Mouse (Mus musculus) E14TG2a.4 (cell line): ENCODE measurements at regions not wholly inside any gene's neighbourhood (a gene's known extent, or its start where the extent isn't known, plus 50 kb on each side); places are given as distances from the start of the nearest gene placed in this dataset.

Experiments used
- H3K27me3 ChIP-seq: 2 replicates; pipeline ENCODE4 v1.6.1; 2014; ENCODE audit warnings: low read length, control low read depth; ENCODE audit not compliant: insufficient read depth
- H3K36me3 ChIP-seq: 2 replicates; pipeline ENCODE4 v1.6.1; 2014; ENCODE audit warnings: low read length, control low read depth; ENCODE audit not compliant: insufficient read depth
- H3K4me1 ChIP-seq: replicated peaks from 2 replicates; pipeline ENCODE4 v1.6.1; 2014; ENCODE audit warnings: low read depth, low read length, control low read depth
- H3K4me3 ChIP-seq: replicated peaks from 2 replicates; pipeline ENCODE4 v1.5.1; 2014; ENCODE audit warnings: mild to moderate bottlenecking, low read length
- H3K9me3 ChIP-seq: 2 replicates; pipeline ENCODE4 v1.6.1; 2014; ENCODE audit warnings: low read length, control low read depth
- CTCF ChIP-seq: conservative IDR thresholded peaks from 2 replicates; pipeline ENCODE4 v1.5.1; 2014; ENCODE audit warnings: low read length
- NANOG ChIP-seq: IDR thresholded peaks from 2 replicates; pipeline ENCODE4 v1.6.1; 2014; ENCODE audit warnings: borderline replicate concordance, low read length, mixed read lengths
- POU5F1 ChIP-seq: IDR thresholded peaks from 2 replicates; pipeline ENCODE4 v1.6.1; 2014; ENCODE audit warnings: low read length, borderline replicate concordance

DNA sequence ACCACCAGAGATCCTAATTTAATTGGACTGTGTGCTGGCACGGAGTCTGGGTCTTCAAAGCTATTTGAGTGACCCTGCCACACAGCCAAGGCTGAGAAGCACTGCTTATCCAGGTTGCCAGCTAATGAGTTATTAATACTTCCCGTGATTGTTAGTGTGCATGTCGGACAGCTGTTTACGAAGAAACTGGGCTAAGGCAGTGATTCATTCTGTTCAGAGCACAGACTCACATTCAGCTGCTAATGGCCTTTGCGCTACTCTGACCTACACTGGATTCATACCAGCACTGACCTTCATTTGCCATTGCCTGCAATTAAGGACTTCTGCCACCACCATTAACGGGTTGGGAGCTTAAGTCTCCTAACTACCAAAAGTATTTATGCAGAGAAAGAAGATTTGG, 156.7 kb upstream of the Dppa4 start:
- H3K36me3 ChIP-seq = no peaks in the 10 kb centered on the region
- TF ChIP-seq NANOG = peak; percentile 18; the same call in 1 of the 2 replicates
- no peak for TF ChIP-seq POU5F1
- H3K4me1 ChIP-seq = peaks cover 7% of the 10 kb centered on the region
- no peaks in the 10 kb centered on the region for H3K9me3 ChIP-seq
- no peaks in the 10 kb centered on the region for H3K27me3 ChIP-seq
- H3K4me3 ChIP-seq = no peak overlapping the region

DNA sequence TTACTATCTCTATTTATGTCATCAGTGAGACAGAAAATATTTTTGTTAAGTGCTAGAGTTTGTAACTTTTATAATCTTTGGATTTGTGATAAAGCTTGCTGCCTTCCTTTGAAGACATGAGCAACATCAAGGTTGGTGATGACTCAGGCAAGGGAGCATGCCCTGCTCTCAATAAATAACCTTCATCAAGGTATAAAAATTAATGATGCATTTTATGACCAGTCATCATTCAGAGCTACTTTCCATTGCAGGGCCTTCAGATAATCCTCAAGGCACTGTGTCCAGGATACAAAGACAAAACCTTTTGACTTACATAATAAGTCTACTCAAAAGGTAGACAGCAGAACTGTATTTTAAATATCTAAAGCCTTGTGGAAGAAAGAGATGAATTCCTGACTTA, 156.2 kb upstream of the Dppa4 start:
- TF ChIP-seq NANOG = no peak
- no peak for TF ChIP-seq CTCF
- TF ChIP-seq POU5F1 = no peak
- Histone ChIP-seq H3K9me3 (no peaks in the 10 kb centered on the region), H3K27me3 (no peaks in the 10 kb centered on the region), H3K36me3 (no peaks in the 10 kb centered on the region), H3K4me3 (no peak overlapping the region), H3K4me1 (peaks cover 7% of the 10 kb centered on the region)

DNA sequence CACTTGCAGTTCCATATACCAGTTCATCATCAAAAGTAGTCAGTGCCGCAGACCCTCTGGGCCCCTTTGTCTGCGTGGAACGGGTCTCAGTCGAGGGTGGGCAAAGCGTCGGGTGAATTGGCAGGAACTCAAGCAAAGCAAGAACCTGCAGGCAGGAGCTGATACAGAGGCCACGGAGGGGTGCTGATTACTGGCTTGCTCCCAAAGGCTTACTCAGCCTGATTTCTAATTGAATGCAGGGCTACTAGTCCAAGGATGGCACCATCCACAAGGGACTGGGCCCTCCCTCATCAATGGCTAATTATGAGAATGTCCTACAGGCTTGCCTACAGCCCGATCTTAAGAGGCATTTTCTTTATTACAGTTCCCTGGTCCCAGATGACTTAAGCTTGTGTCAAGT, 128.2 kb upstream of the Dppa4 start:
- TF ChIP-seq CTCF (no peak), NANOG (no peak), POU5F1 (no peak)
- Histone ChIP-seq H3K27me3 (no peaks in the 10 kb centered on the region), H3K36me3 (no peaks in the 10 kb centered on the region), H3K4me3 (no peak overlapping the region), H3K9me3 (no peaks in the 10 kb centered on the region), H3K4me1 (peaks cover 21% of the 10 kb centered on the region)

DNA sequence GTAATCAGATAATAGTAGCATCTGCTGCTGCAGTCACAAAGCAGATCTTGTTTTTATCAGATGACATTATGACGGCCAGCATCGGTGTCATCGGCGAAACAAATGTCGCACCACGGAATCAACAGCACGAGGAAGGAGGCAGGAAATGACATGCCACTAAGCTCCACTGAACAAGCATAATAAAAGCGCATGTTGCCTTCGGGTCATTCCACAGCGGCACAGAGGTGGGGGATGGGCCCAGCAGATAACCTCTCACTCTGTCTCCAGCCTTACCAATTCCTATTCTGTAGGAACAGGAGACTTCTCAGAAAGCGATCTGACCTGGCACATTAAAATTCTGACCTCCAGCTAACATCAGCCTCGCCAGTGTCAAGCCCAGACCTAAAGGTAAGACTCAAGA, 93.1 kb upstream of the Dppa4 start:
- H3K4me1 ChIP-seq = no peaks in the 10 kb centered on the region
- H3K27me3 ChIP-seq = no peaks in the 10 kb centered on the region
- no peak overlapping the region for H3K4me3 ChIP-seq
- no peaks in the 10 kb centered on the region for H3K36me3 ChIP-seq
- TF ChIP-seq NANOG = no peak
- TF ChIP-seq POU5F1 = no peak
- TF ChIP-seq CTCF = no peak
- H3K9me3 ChIP-seq = peaks cover 38% of the 10 kb centered on the region

DNA sequence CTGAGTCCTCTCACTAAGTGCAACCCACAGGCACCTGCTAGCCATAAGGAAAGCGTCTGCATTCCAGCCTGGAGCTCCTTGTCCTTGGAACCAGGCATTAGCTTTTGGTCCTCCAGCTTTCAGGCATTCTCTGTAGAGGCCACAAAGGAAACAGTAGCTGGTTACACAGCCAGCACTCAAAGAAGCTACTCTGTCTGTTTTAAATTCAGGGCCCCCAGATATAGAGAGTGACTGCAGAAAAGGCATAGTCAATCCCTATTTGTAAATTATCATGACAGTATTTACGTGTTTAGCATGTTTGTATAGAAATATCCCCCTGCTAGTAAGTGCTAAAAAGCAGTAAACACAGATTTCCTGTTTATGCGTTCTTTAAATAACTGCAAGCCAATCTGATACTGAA, 91.3 kb upstream of the Dppa4 start:
- H3K36me3 ChIP-seq = no peaks in the 10 kb centered on the region
- TF ChIP-seq NANOG = no peak
- TF ChIP-seq CTCF = no peak
- no peak for TF ChIP-seq POU5F1
- no peak overlapping the region for H3K4me3 ChIP-seq
- H3K9me3 ChIP-seq = peaks cover 31% of the 10 kb centered on the region
- H3K27me3 ChIP-seq = no peaks in the 10 kb centered on the region
- no peaks in the 10 kb centered on the region for H3K4me1 ChIP-seq

DNA sequence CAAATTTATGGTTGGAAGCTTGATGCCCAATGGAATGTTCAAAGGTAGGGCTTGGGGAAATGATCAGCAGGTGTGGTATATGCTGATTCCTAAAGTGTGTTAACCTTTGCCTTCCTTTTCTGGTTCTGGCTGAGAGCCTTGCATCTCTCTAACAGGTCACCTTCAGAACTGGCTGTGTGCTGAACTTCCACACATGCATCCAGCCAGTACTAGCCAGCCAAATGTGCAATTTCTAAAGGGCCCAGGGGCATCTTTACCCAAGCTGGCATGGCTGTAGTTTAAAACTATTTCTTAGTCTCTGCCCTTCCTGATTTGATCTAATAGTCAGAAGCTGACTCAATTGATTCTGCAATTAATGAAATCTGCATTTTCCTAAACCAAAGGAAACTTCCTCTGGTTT, 68.6 kb upstream of the Dppa4 start:
- Histone ChIP-seq H3K27me3 (no peaks in the 10 kb centered on the region), H3K4me1 (no peaks in the 10 kb centered on the region), H3K9me3 (peaks cover 31% of the 10 kb centered on the region), H3K4me3 (no peak overlapping the region), H3K36me3 (no peaks in the 10 kb centered on the region)
- no peak for TF ChIP-seq POU5F1
- no peak for TF ChIP-seq NANOG
- TF ChIP-seq CTCF = no peak
